Mouse (Mus musculus): ENCODE results near the gene Abcg5.

DNA sequence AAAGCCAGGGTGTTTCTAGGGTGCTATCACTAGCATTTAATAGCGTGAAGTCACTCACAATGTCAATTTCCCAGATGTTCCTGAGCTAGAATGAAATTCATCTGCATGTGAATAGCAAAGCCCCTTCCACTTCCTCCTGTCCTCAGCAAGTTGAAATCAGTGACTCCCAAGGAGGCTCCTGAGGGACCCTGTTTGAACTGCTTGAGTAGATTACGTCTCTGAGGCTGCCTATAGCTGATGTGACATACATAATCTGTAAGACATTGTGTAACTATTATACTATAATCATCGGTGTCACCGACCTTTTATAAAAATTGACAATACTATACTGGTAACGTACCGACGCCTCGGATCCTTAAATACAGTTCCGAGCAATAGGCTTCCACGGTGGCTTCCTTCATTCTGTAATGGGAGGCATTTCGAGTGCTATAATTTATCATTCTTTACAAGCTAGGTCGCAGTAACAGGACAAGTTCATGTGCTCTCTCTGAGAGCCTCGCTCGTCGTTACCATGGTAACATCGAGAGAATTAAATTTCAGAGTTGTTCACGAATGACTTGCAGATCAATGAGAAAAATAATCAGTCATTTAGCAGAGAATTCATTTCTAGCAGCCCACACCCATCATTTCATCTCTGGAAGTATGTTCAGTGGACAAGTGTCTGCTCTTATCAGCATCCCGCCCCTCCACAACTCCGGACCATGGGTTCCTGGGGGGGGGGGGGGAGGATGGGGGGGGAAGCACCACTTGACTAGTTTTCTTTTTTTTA is 26.0 kb downstream of the Abcg5 start:
- TF ChIP-seq CTCF (conservative IDR thresholded peaks at IDR 0.05 in 1 of 2, IDR thresholded peaks at IDR 0.05 in 1 of 2; ENCODE audit: low read depth in 2 of 2, low read length in 2 of 2), result no peak
- no peak for TF ChIP-seq POLR2A (IDR thresholded peaks at IDR 0.05; ENCODE audit: low read depth, low read length)
- no peak for TF ChIP-seq USF2 (conservative IDR thresholded peaks at IDR 0.05; ENCODE audit: low read depth, low read length)
- no peak for TF ChIP-seq SIN3A (IDR thresholded peaks at IDR 0.05; ENCODE audit: low read length)
- TF ChIP-seq RCOR1 (conservative IDR thresholded peaks at IDR 0.05; ENCODE audit: low read depth, low read length), result no peak
- no peak for TF ChIP-seq BHLHE40 (IDR thresholded peaks at IDR 0.05; ENCODE audit: low read depth, low read length)
